Mouse (Mus musculus) layer of hippocampus, adult 9-11 months (tissue): ENCODE results near the gene Cfap99.
A peak's percentile ranks its signal among the peaks of the same experiment; 100 is the strongest.

Experiments used
- DNase-seq: peaks from one replicate; pipeline ENCODE4 v3.0.0; 2022

Gene Cfap99

DNA sequence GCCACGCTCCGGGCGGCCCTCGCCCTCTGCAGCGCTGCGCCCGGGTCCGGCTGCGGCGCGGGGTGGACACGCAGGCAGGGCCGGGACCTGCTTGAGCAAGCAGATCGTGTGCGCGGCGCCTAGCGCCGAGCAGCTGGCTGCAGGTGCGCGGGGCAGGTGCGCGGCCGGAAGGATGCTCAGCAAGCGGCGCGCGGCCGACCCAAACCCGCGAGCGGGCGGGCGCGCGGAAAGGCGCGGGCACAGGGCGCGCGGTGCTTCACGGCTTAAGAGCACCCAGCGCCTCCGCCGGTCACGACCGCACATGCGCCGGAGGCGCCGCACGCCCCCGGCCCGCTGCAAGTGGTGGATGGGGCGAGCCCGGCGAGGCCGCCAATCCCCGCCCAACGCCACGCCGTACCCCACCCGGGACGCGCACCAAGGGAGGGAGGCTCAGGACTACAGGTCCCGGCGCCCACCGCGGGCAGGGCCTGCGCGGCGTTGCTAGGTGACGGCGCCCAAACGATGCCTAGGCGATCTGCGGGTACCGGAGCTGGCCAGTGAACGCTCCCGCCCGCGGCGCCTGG, at the start of gene Cfap99, which contains the start of gene Zfyve28:
Gene Cfap99, plus strand, starts transcription at position 447 of the 563 bp plus-strand sequence.
Gene Zfyve28, minus strand, starts transcription at position 296 of the 563 bp plus-strand sequence.
- peak; percentile 96 for DNase-seq

DNA sequence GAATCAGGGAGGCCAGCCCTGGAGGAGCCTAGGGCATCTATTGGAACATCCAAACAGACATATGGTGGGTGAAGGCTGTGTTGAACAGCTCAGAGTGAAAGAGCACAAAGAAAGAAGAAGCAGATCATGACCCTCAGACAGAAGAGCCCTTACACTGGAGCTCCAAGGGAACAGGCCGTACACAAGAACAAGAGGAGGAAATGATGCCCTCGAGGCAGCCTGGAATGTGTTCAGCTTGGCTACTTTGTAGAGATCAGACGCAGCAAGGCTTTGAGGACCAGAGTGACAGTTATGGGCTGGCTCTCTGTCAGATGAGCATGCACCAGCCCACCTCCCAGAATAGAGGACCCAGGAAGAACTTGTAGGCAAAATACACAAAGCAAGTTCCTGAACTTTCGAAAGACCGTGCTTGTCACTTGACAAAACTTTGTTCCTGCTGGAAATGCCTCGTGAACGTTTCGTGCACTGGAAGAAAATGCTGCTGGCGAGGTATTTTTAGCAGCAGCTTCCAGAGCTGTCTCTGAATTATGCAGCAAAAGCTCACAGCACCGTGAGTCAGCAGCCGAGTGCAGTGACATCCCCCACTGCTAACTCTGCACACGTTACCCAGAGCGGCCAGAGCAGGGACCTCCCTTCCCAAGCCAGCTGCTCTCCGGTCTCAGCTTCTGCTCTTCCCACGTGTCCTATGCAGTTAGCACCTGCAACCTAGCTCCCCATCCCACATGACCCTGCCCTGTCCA, 46.0 kb upstream of the Cfap99 start:
- DNase-seq = peak; percentile 86

DNA sequence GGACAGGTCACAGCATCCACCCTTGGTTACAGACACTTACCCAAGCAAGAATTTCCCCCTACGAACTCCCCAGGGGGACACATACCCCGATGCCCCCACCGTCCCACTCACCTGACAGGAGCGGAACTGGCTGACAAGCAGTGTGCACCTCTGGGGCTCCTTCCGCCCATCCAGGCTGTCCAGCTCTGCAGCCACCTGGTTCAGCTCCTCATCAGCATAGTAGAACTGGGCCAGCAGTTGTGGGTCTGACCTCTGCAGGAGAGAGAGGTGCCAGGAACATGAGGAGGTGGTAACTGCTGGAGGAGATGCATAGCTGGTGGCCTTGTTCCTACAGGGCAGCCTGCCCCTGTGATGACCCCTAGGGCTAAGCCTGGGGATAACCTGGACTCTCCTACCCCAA, 45.3 kb upstream of the Cfap99 start:
- no peak for DNase-seq

DNA sequence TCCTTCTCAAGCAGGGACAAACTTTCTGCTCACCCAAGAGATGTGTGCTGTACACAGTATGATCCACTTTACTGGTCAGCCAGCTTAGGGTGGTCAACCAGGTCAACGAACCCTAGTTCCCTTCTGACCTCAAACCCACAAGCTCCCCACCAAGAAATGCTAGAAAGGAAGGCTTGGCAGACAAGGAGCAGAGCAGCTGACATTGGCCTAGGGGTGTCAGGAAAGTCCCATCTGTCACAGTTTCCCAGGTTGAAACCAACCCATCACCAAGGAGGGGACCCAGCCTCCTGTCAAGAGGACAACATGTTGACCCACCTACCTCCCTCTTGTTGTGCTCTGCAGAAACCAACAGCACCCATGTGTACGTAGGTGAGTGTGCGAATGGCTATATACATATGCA, 42.0 kb upstream of the Cfap99 start:
- no peak for DNase-seq

GRCm38 (mm10) chr5:34249132-34249531, 39.3 kb upstream of the Cfap99 start:
- no peak for DNase-seq

DNA sequence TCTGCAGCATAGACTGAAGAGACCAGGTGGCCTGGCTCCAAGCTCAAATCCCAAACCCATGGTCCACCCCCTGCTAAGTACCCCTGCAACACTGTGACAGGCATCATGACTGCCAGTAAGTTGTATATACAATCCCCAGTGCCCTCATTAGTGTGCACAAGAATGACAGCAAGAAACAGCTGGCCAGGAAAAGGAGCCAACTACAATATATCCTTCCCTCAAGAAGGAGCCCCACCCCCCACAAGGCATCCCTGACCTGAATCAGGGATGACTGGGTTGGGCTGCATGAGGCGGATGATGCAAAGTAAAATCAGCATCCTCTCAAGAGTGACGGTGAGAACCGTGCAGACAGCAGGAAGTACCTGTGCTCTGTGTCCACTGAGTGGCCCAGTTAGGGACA, 38.3 kb upstream of the Cfap99 start:
- no peak for DNase-seq

- no peak for DNase-seq
These were observed 36.6 kb upstream of the Cfap99 start for GRCm38 (mm10) chr5:34251794-34252193.

- peak; percentile 61 for DNase-seq
These were observed 36.0 kb upstream of the Cfap99 start for GRCm38 (mm10) chr5:34252307-34252966.

- no peak for DNase-seq
These were observed 35.4 kb upstream of the Cfap99 start for GRCm38 (mm10) chr5:34252967-34253519.

DNA sequence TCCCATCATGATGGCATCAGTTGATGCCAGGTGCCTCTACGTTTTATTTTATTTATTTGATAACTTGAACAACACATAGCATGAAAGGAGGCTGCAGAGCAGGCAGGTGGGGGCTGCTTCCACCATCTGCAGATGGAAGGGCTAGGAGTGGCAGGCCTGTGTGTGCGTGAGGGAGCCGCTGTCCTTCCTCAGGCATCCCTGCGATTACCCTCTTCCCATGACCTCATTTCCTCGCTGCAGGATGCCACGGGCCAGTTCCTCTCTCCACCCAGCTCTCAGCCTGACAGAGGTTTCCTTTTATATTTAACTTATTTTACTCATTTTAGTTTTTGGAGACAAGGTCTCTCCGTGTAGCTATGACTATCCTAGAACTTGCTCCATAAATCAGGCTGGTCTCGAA, 34.1 kb upstream of the Cfap99 start:
- DNase-seq = no peak

DNA sequence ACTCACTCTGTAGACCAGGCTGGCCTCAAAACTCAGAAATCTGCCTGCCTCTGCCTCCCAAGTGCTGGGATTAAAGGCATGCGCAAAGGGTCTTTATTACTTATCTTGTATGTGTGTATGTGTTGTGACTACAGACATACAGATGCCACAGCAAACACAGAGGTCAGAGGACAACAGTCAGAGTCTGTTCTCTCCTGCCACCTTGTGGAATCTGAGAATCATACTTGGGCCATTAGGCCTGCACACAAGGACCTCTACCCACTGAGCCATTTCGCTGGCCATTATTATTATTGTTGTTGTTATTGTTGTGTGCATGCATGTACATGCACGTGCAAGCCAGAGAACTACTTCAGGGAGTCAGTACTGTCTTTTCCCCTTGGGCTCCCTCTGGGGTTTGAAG, 33.2 kb upstream of the Cfap99 start:
- no peak for DNase-seq

- DNase-seq = no peak
These were observed 29.1 kb upstream of the Cfap99 start for GRCm38 (mm10) chr5:34259172-34259816.

GRCm38 (mm10) chr5:34266065-34266464, 22.3 kb upstream of the Cfap99 start:
- no peak for DNase-seq

DNA sequence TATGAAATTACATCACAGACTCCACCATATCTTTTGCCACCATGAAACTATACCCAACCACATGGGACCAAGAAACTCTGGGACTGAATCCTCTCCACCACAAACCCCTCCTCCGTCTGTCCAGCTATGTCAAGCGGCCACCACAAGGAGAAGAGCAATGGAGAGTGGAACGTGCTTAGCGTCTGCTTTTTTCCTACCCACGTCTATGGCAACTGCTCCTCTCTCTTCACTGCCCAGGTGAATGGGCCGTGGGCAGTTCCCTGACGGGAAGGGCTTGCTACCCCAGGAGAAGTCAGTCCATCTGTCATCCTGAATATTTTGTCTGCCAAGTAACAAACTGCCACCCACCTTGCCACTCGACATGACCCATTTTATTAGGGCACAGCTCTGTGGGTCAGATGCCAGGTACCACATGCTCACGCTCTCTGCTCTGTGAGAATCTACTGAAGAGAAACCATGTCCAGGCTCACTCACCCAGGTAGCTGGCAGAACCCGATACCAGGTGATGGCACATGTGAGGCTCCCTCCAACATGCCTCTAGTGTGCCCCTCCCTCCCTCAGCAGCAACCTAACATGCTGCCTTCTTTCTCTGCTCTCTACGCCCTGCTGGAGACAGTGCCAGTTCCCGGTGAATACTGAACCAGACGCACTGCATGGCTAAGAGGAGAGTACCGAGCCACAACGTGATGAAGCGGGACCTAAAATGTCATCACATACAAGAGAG, 19.0 kb upstream of the Cfap99 start:
- no peak for DNase-seq

DNA sequence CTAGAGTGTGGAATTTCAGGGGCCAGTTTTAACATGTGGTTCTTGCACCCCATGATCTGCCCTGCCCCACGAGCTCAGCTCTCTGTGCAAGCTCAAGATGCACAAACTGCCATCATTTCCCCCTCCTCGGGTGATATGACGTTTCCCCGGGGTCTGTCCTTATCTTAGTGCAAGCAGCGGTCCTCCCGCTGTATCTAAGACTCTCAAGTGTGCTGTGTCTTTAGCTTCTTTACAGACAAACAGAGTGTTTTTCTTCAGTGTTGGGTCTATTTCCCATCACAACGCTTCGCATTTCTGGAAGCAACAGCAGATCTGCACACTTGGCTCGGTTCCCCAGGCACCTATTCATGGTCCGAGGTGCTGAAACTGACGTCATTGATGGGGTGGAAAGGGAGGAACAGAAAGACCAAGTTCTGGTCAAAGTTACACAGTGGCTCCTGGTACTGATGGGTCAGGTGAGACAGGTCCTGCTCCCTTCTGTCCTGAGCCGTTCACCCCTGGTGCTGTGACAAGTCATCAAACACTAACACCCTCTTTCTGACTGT, 18.4 kb upstream of the Cfap99 start:
- DNase-seq = no peak

DNA sequence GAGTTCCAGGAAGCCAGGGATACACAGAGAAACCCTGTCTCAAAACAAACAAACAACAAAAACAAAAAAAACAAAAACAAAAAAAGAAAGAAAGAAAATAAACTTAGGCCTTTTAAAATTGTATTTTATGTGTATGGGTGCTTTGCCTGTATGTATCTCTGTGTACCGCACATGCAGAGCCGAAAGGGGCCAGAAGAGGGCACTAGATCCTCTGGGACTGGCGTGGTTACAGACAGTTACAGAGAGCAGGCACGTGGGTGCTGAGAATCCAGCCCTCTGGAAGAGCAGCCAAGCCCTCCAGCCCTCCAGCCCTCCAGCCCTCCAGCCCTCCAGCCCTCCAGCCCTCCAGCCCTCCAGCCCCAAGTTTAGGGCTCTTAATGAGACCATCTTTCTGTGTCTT, 16.7 kb upstream of the Cfap99 start:
- no peak for DNase-seq

DNA sequence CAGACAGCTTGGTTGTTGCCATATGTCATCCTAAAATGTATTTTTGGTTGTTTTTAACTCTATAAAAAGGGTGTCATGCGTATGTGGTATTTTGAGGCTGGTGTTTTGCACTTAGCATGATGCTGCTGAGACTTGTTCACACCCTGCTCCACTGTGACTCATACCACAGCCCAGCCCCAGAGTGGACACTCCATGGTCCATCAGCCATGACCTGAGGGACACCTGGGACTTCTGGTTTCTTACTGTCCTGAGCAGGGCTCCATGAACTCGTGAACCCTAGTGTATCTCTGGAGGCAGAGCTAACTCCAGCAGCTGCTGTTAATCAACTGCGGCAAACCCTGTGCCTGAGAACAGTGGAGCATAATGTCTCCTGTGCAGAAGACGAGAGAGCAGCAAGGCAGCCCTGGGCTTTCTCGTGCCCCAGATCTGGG, 15.1 kb upstream of the Cfap99 start:
- no peak for DNase-seq

DNA sequence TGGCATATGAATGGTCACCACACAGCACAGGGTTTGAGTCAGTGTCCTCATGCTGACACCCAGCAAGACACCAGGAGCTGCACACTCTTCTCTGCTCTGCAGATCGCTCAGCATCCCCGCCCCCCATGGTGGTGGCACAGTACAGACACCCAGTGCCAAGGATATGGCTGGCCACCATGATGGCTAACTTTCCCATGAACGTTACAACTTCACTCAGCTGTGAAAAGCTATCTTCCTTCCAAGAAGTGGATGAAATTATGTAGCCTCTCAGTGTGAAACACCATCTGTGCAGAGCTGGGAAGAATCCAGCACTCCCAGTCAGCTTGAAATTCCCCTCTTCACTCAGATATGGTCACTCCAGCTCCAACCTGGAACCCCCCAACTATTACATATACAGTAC, 14.1 kb upstream of the Cfap99 start:
- DNase-seq = no peak

- DNase-seq = no peak
These were observed 13.6 kb upstream of the Cfap99 start for GRCm38 (mm10) chr5:34274676-34275293.

DNA sequence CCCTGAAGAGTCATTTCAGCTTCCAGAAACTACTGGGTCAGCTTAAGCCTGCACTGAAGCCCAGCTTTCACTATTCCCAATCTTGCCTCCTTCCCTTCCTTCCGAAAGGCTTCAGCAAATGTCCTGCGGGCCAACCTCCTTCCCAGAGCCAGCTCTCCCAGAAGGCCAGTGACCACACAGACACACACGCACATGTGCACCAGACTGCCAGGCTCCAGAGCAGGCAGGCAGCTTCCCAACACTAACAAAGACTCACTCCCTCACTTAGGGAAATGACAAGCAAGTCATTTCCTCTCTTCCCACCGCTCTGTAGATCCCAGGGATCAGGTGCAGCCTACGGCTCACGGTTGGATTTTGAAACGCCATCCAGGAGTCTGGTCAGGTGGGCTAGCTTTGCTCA, 12.2 kb upstream of the Cfap99 start:
- DNase-seq = no peak

DNA sequence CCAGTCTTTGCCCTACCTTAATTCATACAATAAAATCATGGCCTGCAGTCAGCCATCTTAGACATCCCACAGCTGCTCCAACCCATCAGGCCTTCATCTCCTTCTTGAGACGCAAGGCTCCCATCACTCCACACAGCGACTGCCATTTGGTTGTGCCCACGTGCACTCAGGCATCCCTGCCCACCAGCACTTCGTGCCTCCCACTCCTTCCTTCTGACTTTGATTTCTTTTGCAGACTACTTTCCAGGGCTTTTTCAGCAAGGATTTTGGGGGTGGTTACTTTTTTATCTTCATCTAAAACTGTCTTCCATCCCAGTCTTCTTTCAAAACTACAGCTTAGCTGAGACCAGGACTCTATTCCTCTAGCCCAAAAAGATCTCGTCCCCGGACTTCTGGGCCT, 11.7 kb upstream of the Cfap99 start:
- DNase-seq = peak; percentile 51

GRCm38 (mm10) chr5:34278058-34278457, 10.3 kb upstream of the Cfap99 start:
- no peak for DNase-seq
